Mouse (Mus musculus) Muller cell, postnatal 12 days (primary cell): Measurements from ENCODE around the gene Ccl26.
A peak's percentile ranks its signal among the peaks of the same experiment; 100 is the strongest.
"Not testable (repeated sequence)": the region's sequence is repeated elsewhere in the genome, so short reads cannot be mapped to it uniquely, and the experiment has no call there.

Experiments used
- DNase-seq: peaks from one replicate; pipeline ENCODE4 v3.0.0-alpha.2; 2015; ENCODE audit errors: inconsistent ontology term

The Ccl26 gene

DNA sequence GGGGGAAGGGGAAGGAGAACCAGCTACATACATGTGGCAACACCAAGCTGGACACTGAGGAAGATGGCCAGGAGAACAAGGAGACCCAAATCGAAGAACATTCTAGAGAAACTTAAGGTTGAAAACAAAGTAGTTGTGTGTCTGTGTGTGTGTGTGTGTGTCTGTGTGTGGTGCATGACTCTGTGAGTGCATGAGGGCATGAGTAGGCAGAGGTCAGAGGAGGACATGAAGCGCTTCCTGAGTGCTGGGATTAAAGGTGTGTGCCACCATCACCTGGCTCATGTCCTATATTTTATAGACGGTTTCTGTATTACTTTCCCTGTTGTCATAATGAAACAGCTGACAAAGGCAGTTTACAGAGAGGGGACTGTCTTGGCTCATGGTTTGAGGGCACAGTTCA, at the start of gene Ccl26:
Gene Ccl26 (minus strand): TSS at position 101 of the 400 bp plus-strand sequence.
- DNase-seq, result no peak

- DNase-seq, result no peak
These were observed 46.4 kb upstream of the Ccl26 start for GRCm38 (mm10) chr5:135609794-135610193.

- DNase-seq, result no peak
These were observed 44.2 kb upstream of the Ccl26 start for GRCm38 (mm10) chr5:135607581-135607980.

DNA sequence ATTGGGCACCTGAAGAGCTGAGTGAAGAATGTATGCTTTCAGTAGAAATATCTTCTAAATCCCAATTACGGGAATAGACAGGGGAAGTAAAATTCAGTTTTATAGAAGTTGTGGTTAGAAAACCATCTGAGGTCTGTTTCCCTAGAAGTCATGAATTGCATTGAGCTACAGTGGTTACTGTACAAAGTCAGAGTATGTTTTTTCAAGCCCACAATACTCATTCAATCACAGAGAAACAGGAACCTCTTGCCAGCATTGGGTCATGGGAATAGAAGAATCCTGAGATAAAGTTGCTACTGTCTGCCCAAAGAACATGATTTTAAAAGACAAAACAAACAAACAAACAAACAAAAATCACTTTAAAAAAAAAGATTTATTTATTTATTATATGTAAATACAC, 43.3 kb upstream of the Ccl26 start:
- DNase-seq, result not testable (repeated sequence)

GRCm38 (mm10) chr5:135604643-135605042, 41.3 kb upstream of the Ccl26 start:
- DNase-seq, result not testable (repeated sequence)

GRCm38 (mm10) chr5:135589996-135590784, 26.8 kb upstream of the Ccl26 start:
- DNase-seq, result no peak

DNA sequence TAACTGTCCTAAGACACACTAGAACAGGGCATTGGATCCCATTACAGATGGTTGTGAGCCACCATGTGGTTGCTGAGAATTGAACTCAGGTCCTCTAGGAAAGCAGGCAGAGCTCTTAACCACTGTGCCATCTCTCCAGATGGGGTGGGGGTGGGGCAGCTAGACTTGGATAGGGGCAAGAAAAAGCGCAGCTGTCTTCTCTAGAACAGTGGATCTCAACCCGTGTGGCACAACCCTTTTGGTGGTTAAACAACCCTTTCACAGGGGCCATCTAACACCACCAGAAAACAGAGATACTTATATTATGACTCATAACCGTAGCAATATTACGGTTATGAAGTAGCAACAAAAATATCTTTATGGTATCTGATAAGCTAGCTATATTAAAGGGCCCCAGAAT, 24.4 kb upstream of the Ccl26 start:
- DNase-seq, result no peak

DNA sequence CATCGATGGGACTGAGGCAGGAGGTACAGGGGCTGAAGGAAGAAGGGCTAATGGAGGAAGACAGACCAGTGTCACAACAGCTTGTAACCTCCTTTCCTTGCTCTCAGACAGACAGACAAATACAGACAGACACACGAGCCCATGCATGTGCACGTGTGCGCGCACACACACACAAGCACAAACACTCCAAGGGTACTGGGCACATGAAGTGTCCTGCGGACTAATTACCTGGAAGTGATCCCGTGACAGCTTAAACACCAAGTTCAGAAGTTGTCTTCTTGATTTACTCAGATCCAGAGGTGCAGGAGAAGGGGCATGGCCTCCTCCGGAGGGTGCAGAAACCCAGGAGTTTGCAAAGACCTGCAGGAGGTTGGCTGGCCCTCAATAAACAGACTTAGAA, 22.3 kb upstream of the Ccl26 start:
- no peak for DNase-seq

GRCm38 (mm10) chr5:135582330-135582729, 19.0 kb upstream of the Ccl26 start:
- DNase-seq, result no peak

- no peak for DNase-seq
These were observed 16.0 kb upstream of the Ccl26 start for GRCm38 (mm10) chr5:135579331-135579751.

DNA sequence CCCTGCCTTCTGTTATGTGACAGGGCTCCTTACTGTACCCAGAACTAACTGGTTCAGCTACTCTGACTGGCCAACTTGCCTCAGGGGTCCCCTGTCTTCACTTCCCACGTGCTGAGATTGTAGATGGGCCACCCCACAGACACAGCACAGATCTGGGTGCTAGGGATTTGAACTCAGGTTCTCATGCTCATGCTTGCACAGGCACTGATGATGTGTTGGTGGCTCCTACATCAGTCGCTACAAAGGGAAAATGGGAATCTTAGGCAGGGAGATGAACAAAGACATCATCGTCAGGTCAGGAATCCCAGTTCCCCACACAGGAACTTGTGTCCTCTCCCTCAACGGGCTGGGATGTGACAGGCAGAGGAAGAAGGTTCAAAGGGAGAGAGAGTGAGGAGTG, 12.7 kb upstream of the Ccl26 start:
- DNase-seq, result no peak

GRCm38 (mm10) chr5:135573006-135573405, 9.6 kb upstream of the Ccl26 start, which contains the start of gene Ccl24:
Ccl24 (minus strand) TSS chr5:135573049.
- DNase-seq, result no peak

- no peak for DNase-seq
These were observed 5.3 kb upstream of the Ccl26 start for GRCm38 (mm10) chr5:135568698-135569097.

DNA sequence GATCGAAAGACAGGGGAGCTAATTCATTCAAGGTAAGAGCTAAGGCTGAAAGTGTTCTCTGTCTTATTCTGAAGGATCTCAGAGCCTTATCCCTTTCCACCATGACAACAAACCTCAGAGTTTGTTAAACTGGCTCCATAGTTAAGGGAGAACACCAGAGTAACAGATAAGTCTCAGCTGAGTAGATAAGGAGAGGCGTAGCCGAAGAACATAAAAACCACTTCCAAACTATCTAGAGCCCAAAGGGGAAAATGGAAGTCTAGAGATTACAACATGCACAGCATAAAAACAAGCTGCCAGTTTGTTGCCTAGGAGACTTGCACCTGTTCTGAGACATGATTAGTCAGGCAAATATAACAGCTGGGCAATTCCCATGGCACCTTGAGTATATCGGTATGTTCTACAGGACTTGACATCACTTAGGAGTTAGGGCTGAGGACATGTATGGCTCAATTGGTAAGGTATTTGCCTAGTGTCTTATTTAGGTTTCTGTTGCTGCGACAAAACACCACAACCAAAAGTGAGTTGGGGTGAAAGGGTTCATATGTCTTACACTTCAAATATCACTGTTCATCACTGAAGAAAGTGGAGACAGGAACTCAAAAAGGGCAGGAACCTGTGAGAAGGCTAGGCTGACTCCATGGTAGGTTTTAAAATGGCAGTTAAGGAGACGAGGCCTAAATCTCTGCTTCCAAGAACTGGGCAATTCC, 4.3 kb upstream of the Ccl26 start:
- DNase-seq, result no peak

- no peak for DNase-seq
These were observed 5.7 kb downstream of the Ccl26 start for GRCm38 (mm10) chr5:135557671-135558070.

- DNase-seq, result no peak
These were observed 6.3 kb downstream of the Ccl26 start for GRCm38 (mm10) chr5:135557051-135557450.

GRCm38 (mm10) chr5:135556259-135556658, 7.1 kb downstream of the Ccl26 start:
- DNase-seq, result no peak

- no peak for DNase-seq
These were observed 11.8 kb downstream of the Ccl26 start for GRCm38 (mm10) chr5:135551591-135551990.

GRCm38 (mm10) chr5:135550910-135551309, 12.5 kb downstream of the Ccl26 start:
- DNase-seq, result peak; percentile 3

DNA sequence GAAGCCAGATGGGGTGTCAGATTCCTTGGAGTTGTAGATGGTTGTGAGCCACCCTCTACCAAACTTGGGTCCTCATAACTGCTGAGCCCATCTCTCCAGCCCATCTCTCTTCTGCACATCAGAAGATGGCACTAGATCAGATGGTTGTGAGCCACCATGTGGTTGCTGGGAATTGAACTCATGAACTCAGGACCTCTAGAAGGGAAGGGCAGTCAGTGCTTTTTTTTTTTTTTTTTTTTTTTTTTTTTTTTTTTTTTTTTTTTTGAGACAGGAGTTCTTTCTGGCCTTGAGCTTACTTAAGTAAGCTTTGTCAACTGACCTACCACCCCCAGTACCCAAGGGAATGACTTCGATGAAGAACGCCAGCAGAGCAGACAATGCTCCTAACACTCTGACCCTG, 15.4 kb downstream of the Ccl26 start:
- no peak for DNase-seq

DNA sequence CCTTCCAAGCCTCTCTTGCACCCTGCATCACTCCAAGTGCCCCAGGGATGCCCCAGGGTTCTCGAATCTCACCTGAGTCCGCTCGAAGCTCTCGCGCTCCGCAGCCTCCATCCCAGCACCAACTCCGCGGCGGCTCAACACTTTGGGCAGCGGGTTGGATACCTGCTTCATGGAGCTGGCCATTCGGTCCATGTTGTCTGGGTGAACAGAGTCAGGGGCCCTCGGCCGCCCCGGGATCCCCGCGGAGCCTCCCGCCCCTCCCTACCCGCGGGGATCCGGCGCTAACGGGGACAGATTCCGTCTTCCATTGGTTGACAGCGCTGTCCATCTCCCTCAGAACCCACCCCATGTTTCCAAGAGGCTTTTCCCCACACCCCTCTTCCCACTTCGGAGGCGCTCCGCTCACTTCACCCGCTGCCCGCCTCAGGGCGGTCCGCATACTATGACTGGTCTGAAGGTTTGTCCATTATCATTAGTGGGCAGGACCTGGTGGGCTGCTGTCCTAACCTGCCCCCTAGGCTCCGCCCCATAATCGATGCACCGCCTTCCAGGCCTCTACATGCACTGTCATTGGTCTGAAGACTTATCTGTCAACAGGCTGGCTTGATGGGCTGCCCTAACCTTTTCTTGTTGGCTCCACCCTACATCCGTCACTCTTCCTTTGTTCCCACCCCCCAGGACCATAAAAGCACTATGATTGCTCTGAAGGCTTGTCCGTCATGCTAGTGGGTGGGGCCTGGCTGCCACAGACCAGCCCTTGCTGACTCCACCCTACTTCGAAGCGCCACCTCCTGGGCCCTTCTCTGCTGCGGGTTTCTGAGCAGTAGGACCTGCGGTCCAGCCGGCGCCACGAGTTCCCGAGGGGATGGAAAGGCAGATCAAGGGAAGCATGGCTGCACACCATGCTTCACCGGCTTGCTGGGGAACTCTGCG, 18.2 kb downstream of the Ccl26 start, which contains the start of gene Hip1:
Gene Hip1 (minus strand): TSS at position 256 of the 933 bp plus-strand sequence.
- DNase-seq, result peak; percentile 100
